Mouse (Mus musculus) embryonic facial prominence, embryonic 12.5 days (tissue): ENCODE measurements around the gene Tox3. TPM values are rescaled to one million over a fixed set of nuclear protein-coding genes. Genes with fewer than 3 reads are reported as not detected.

ENCODE experiments used
- ATAC-seq: fragments of 200-750 bp; cut with Nextera tagmentation; 2 replicates; pipeline ENCODE4 v1.8.0; 2017; ENCODE audit not compliant: insufficient number of reproducible peaks, insufficient read depth, low FRiP score, low TSS enrichment
- H3K27ac ChIP-seq: fragments of 300-500 bp; sonication (generic); 2 replicates; pipeline ENCODE4 v1.5.1; 2016; ENCODE audit warnings: mild to moderate bottlenecking
- H3K27me3 ChIP-seq: fragments of 300-500 bp; sonication (generic); 2 replicates; pipeline ENCODE4 v1.6.1; 2016; ENCODE audit warnings: mild to moderate bottlenecking, moderate library complexity
- H3K36me3 ChIP-seq: fragments of 300-500 bp; sonication (generic); 2 replicates; pipeline ENCODE4 v1.6.1; 2016; ENCODE audit warnings: mild to moderate bottlenecking
- H3K4me1 ChIP-seq: fragments of 300-500 bp; sonication (generic); 2 replicates; pipeline ENCODE4 v1.6.1; 2016
- H3K4me2 ChIP-seq: fragments of 300-500 bp; sonication (generic); replicated peaks from 2 replicates; pipeline ENCODE4 v1.6.1; 2016; ENCODE audit warnings: mild to moderate bottlenecking, moderate library complexity
- H3K4me3 ChIP-seq: fragments of 300-500 bp; sonication (generic); 2 replicates; pipeline ENCODE4 v1.5.1; 2016; ENCODE audit warnings: mild to moderate bottlenecking
- H3K9ac ChIP-seq: fragments of 300-500 bp; sonication (generic); 2 replicates; pipeline ENCODE4 v1.6.1; 2016; ENCODE audit warnings: mild to moderate bottlenecking, moderate library complexity
- H3K9me3 ChIP-seq: fragments of 300-500 bp; sonication (generic); 2 replicates; pipeline ENCODE4 v1.6.1; 2016; ENCODE audit warnings: mild to moderate bottlenecking, moderate library complexity
- WGBS: fragments of 180-500 bp; shearing (Covaris S2); methylation state at CpG from one replicate; pipeline ENCODE4 v1.1.7; 2016; 5-methylcytosine and 5-hydroxymethylcytosine counted together
- polyA plus RNA-seq: library from polyadenylated mRNA; unstranded; fragments of >200 nt; fragmentation: Nextera tagmentation; extraction: Ambion mirVana; gene quantifications from 2 replicates; pipeline ENCODE4 v1.2.1, GENCODE M21; 2016

Gene Tox3
- polyA plus RNA-seq, 1 experiment from 2014 or later = 13.8 TPM

DNA sequence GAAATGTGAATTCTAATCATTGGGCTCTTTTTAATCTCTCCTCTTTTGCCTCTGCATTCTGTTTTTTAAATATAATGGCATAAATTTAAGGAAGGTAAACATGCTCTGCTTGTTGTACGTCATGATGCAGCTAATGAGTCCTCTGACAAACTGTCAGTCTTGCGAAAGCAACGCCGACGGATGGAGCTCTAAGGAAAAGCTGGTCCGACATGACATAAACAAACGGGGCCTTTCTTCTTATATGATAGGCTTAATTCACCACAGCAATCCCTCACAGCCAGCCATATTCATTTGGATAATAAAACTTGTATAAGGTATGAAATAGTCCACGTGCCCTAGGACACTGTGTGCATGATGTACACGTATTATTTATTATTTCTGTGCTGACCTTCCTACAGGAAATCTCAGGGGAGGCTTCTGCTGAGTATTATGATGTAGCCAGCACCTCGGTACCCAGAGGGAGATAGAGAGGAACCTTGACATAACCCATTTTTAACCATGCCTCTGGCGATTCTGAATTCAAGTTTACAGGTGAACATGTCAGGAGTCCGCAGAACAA lies 80.4 kb downstream of the Tox3 start:
- H3K4me2 ChIP-seq = no peak overlapping the region
- no peaks in the 10 kb centered on the region for H3K27me3 ChIP-seq
- no peak overlapping the region for H3K9ac ChIP-seq
- no peak overlapping the region for H3K27ac ChIP-seq
- H3K36me3 ChIP-seq = no peaks in the 10 kb centered on the region
- ATAC-seq = no peak
- no peaks in the 10 kb centered on the region for H3K9me3 ChIP-seq
- no peaks in the 10 kb centered on the region for H3K4me1 ChIP-seq
- 66% methylated on average over 12 of the region's 12 CpGs for WGBS
- H3K4me3 ChIP-seq = no peak overlapping the region

GRCm38 (mm10) chr8:90266986-90267385 lies 81.2 kb downstream of the Tox3 start:
- H3K4me2 ChIP-seq = no peak overlapping the region
- H3K4me3 ChIP-seq = no peak overlapping the region
- no peaks in the 10 kb centered on the region for H3K9me3 ChIP-seq
- WGBS = 74% methylated on average over 3 of the region's 3 CpGs
- H3K9ac ChIP-seq = no peak overlapping the region
- no peaks in the 10 kb centered on the region for H3K4me1 ChIP-seq
- H3K36me3 ChIP-seq = no peaks in the 10 kb centered on the region
- no peaks in the 10 kb centered on the region for H3K27me3 ChIP-seq
- no peak for ATAC-seq
- no peak overlapping the region for H3K27ac ChIP-seq

DNA sequence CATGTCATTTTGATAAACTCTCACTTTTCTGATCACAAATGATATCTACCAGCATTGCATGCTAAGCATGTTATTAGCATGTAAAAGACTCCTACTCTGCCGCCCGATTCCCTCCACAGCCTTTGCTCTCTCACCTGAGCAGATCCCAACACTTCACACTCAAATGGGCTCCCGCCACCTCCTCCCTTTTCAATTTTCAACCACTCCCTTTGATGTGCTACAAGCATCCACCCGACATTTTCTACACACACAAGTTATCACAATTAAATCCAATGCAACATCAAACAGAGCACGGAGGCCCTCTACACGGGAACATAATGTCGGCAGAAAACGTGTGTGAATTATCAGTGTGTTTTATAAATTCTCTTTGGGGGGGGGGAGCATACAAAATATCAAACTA lies 81.9 kb downstream of the Tox3 start:
- H3K4me3 ChIP-seq = no peak overlapping the region
- H3K4me1 ChIP-seq = no peaks in the 10 kb centered on the region
- no peaks in the 10 kb centered on the region for H3K9me3 ChIP-seq
- no peak overlapping the region for H3K9ac ChIP-seq
- H3K27me3 ChIP-seq = no peaks in the 10 kb centered on the region
- H3K27ac ChIP-seq = no peak overlapping the region
- H3K36me3 ChIP-seq = no peaks in the 10 kb centered on the region
- no peak overlapping the region for H3K4me2 ChIP-seq
- WGBS = 86% methylated on average over 8 of the region's 8 CpGs
- no peak for ATAC-seq

DNA sequence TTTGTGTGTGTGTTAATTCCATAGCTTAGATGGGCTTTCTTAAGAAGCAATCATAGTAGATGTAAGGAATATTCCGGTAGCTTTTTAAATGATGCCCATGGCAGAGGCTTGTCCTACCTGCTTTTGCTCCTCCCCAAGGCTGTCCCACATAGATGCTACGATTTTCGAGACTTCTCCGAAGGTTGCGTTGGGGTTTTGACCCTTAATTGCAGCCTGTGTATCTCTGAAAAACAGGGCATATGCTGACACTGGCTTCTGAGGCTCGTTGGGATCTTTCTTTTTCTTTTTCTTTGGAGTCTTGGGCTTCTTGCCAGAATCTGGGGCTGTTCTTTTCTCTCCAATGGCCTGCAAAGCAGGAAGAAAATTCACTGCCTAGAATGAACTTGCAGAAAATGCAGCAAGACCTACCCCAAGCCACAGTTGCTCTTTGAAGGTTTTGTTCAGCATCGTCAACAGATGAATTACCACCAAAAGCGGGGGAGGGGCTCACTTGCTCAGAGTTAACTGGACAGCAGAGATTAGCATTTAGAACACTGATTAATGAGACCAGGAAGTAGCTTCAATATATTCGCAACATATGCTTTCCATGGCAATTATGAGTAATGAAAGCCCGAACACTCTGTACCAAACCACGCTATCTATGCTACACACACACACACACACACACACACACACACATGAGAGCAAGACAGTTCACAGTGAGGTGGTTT lies 93.8 kb downstream of the Tox3 start:
- H3K4me2 ChIP-seq = no peak overlapping the region
- no peak for ATAC-seq
- 0 out of 2 replicates have a peak, but pooled peaks cover 6% of the 10 kb centered on the region for H3K4me1 ChIP-seq
- no peak overlapping the region for H3K27ac ChIP-seq
- H3K27me3 ChIP-seq = no peaks in the 10 kb centered on the region
- 68% methylated on average over 11 of the region's 11 CpGs for WGBS
- H3K36me3 ChIP-seq = 0 out of 2 replicates have a peak, but pooled peaks cover 8% of the 10 kb centered on the region
- H3K9ac ChIP-seq = no peak overlapping the region
- no peak overlapping the region for H3K4me3 ChIP-seq
- no peaks in the 10 kb centered on the region for H3K9me3 ChIP-seq

GRCm38 (mm10) chr8:90246357-90246756 lies 101.8 kb downstream of the Tox3 start:
- no peak for ATAC-seq
- WGBS = 82% methylated on average over 8 of the region's 8 CpGs
- H3K27ac ChIP-seq = no peak overlapping the region

DNA sequence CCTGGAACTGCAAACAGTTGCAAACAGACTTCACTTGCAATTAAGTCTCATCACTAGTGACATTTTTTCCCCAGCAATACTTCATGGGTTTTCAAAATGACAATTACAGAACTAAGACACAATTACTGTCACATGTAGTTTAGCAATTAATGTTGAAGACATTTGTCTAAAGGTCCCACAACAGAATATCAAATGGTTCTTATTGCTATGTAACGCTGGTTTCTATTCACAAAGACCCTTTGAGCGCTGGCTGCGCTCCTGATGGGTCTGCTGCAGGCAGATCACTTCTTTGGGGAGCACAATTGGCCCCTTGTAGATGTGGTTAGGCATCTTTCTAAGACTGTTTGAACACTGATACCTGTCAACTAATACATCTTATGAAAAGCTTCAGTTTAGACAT lies 102.3 kb downstream of the Tox3 start:
- H3K4me3 ChIP-seq = no peak overlapping the region
- ATAC-seq = no peak
- H3K9me3 ChIP-seq = no peaks in the 10 kb centered on the region
- H3K4me2 ChIP-seq = no peak overlapping the region
- H3K27ac ChIP-seq = no peak overlapping the region
- 0 out of 2 replicates have a peak, but pooled peaks cover 3% of the 10 kb centered on the region for H3K27me3 ChIP-seq
- 57% methylated on average over 3 of the region's 3 CpGs for WGBS
- peaks cover 9% of the 10 kb centered on the region for H3K4me1 ChIP-seq
- peaks cover 8% of the 10 kb centered on the region for H3K36me3 ChIP-seq
- H3K9ac ChIP-seq = no peak overlapping the region

More at GRCm38 (mm10) chr8:90246357-90246756, 101.8 kb downstream of the Tox3 start:
- 0 out of 2 replicates have a peak, but pooled peaks cover 3% of the 10 kb centered on the region for H3K27me3 ChIP-seq
- peaks cover 9% of the 10 kb centered on the region for H3K4me1 ChIP-seq
- H3K36me3 ChIP-seq = peaks cover 8% of the 10 kb centered on the region
- no peaks in the 10 kb centered on the region for H3K9me3 ChIP-seq
- H3K4me3 ChIP-seq = no peak overlapping the region
- no peak overlapping the region for H3K9ac ChIP-seq
- H3K4me2 ChIP-seq = no peak overlapping the region

DNA sequence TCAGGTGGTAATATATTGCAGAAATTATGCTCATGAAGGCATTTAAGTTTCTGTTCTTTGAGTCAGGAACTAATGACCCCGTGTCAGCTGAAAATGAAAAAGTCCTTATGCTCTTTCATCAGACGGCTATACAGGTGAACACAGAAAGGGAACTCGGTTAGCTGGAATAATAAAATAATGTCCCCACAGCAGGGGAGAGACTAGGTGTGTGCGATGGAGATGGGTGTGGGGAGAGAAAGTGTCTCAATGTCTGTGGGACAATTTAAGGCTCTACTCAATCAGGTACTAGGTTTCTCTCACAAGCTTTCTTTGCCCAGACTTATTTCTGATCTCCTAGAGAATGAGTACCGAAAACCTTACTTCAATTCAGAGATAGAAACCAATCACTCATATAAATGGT lies 103.0 kb downstream of the Tox3 start:
- Histone ChIP-seq H3K36me3 (peaks cover 8% of the 10 kb centered on the region), H3K9ac (no peak overlapping the region), H3K4me3 (no peak overlapping the region), H3K4me1 (peaks cover 9% of the 10 kb centered on the region), H3K4me2 (no peak overlapping the region), H3K9me3 (no peaks in the 10 kb centered on the region), H3K27ac (peak overlapping the region; percentile 25; the same call in 1 of the 2 replicates), H3K27me3 (0 out of 2 replicates have a peak, but pooled peaks cover 3% of the 10 kb centered on the region)
- no peak for ATAC-seq
- 71% methylated on average over 5 of the region's 5 CpGs for WGBS

DNA sequence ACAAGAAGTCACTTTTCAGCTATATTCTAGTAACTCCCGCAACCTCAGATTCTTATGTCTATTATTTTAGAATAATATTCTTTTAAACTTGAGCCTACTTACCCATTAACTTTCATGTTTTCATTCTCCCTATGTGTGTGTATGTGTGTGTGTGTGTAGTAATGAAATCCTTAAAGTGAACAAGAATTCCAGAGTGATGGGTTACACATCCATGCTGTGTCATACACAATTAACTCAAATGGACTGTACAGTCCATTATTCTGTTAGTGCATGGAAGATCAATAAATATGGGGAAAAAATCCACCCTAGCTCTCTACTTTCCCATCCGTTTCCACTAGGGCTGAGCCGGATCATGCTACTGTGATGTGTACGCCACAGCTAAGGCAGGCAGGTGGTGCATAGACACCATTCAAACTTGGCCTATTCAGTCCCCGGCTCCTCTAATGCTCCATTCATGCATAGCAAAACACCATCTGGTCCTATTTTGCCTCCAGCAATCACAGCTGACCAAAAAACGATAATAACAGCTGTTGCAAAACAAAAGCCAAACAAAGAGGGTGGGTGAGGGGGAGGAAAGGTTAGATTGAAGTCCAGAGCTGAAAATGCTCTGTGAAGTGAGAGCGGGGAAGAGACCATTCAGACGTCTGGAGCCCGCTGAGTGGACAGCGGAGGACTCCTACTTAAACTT lies 103.5 kb downstream of the Tox3 start:
- Histone ChIP-seq H3K27me3 (0 out of 2 replicates have a peak, but pooled peaks cover 3% of the 10 kb centered on the region), H3K27ac (0 out of 2 replicates have a peak overlapping the region, but pooled peaks have one; percentile 25), H3K4me1 (peaks cover 9% of the 10 kb centered on the region), H3K36me3 (peaks cover 8% of the 10 kb centered on the region), H3K4me2 (no peak overlapping the region), H3K9ac (no peak overlapping the region), H3K4me3 (no peak overlapping the region), H3K9me3 (no peaks in the 10 kb centered on the region)
- peak; percentile 80; the same call in 1 of the 2 replicates for ATAC-seq
- 36% methylated on average over 10 of the region's 10 CpGs for WGBS

GRCm38 (mm10) chr8:90243957-90244356 lies 104.2 kb downstream of the Tox3 start:
- Histone ChIP-seq H3K36me3 (peaks cover 8% of the 10 kb centered on the region), H3K27me3 (0 out of 2 replicates have a peak, but pooled peaks cover 3% of the 10 kb centered on the region), H3K4me2 (no peak overlapping the region), H3K4me1 (peaks cover 9% of the 10 kb centered on the region), H3K4me3 (no peak overlapping the region), H3K9ac (no peak overlapping the region), H3K27ac (no peak overlapping the region), H3K9me3 (no peaks in the 10 kb centered on the region)
- WGBS = 82% methylated on average over 5 of the region's 5 CpGs
- ATAC-seq = no peak

- Histone ChIP-seq H3K9ac (no peak overlapping the region), H3K4me3 (no peak overlapping the region), H3K4me2 (no peak overlapping the region), H3K27me3 (no peaks in the 10 kb centered on the region), H3K27ac (no peak overlapping the region), H3K4me1 (peaks cover 9% of the 10 kb centered on the region), H3K36me3 (no peaks in the 10 kb centered on the region), H3K9me3 (no peaks in the 10 kb centered on the region)
- 90% methylated on average over 2 of the region's 2 CpGs for WGBS
- no peak for ATAC-seq
Measured at GRCm38 (mm10) chr8:90242351-90242750, 105.8 kb downstream of the Tox3 start.

DNA sequence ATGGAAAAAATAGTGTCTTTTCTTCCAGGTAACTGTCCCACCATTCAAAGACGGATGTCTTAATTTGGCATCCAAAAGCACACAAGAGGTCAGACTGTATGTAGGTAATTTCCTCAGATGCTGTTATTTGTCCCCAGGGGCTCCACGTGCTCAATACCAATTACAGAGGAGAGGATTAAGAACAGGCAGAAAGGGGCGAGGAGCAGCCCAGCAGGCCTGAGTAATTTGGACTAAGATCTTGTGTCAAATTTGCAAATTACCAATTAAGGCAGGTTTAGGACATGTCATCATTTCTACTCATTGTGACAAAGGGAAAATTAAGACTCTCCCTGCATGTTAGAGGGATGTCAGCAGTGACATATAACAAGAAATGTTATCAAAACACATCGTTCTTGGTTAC lies 106.7 kb downstream of the Tox3 start:
- Histone ChIP-seq H3K4me2 (no peak overlapping the region), H3K9me3 (no peaks in the 10 kb centered on the region), H3K27me3 (no peaks in the 10 kb centered on the region), H3K4me3 (no peak overlapping the region), H3K4me1 (peaks cover 9% of the 10 kb centered on the region), H3K36me3 (no peaks in the 10 kb centered on the region), H3K27ac (no peak overlapping the region), H3K9ac (no peak overlapping the region)
- 36% methylated on average over 4 of the region's 4 CpGs for WGBS
- no peak for ATAC-seq

DNA sequence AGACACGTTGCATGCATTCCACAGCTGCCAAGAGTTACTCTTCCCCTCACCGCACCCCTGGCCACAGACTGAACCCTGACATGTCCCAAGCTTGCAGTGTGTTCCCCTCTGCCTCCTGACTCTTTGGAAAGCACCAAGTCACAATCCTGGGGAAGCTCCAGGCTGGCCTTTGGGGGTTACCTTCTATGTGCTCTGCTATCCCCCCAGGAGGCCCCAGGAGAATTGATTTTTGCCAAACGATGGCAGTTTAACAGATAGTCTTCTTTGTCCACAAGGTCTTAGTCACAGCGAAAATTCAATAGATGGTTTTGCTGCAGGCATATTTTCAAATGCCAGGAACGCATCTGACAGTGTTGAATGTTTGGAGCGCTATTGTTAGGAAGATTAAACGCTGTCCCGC lies 115.6 kb downstream of the Tox3 start:
- Histone ChIP-seq H3K27ac (no peak overlapping the region), H3K4me2 (no peak overlapping the region), H3K27me3 (no peaks in the 10 kb centered on the region), H3K9me3 (no peaks in the 10 kb centered on the region), H3K4me1 (no peaks in the 10 kb centered on the region), H3K4me3 (no peak overlapping the region), H3K9ac (no peak overlapping the region), H3K36me3 (no peaks in the 10 kb centered on the region)
- ATAC-seq = no peak
- 69% methylated on average over 8 of the region's 8 CpGs for WGBS
